Mouse (Mus musculus): Measurements from ENCODE around the gene Qars.

The Qars gene

DNA sequence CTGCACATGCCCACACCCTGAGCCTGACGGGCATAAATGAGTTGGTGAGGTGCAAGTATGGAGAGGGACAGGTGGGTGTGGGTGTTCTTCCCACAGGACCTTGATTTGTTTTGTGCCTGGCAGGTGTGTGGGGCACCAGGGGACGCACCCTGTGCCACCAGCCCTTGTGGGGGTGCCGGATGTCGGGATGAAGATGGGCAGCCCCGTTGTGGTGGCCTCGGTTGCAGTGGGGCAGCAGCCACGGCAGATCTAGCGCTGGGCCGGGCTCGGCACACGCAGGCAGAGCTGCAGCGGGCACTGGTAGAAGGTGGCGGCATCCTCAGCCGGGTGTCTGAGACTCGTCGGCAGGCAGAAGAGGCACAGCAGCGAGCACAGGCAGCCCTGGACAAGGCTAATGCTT lies 19.1 kb upstream of the Qars start:
- DNase-seq, result no peak

DNA sequence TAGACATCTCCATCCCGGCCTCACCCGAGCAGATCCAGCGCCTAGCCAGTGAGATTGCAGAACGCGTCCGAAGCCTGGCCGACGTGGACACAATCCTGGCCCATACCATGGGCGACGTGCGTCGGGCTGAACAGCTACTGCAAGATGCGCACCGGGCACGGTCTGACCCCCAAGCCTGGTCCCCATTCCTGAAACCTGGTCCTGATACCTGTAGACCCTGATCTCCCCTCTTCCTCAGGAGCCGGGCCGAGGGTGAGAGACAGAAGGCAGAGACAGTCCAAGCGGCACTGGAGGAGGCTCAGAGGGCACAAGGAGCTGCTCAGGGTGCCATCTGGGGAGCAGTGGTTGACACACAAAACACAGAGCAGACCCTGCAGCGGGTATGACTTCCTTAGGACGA lies 18.3 kb upstream of the Qars start:
- DNase-seq, result no peak

DNA sequence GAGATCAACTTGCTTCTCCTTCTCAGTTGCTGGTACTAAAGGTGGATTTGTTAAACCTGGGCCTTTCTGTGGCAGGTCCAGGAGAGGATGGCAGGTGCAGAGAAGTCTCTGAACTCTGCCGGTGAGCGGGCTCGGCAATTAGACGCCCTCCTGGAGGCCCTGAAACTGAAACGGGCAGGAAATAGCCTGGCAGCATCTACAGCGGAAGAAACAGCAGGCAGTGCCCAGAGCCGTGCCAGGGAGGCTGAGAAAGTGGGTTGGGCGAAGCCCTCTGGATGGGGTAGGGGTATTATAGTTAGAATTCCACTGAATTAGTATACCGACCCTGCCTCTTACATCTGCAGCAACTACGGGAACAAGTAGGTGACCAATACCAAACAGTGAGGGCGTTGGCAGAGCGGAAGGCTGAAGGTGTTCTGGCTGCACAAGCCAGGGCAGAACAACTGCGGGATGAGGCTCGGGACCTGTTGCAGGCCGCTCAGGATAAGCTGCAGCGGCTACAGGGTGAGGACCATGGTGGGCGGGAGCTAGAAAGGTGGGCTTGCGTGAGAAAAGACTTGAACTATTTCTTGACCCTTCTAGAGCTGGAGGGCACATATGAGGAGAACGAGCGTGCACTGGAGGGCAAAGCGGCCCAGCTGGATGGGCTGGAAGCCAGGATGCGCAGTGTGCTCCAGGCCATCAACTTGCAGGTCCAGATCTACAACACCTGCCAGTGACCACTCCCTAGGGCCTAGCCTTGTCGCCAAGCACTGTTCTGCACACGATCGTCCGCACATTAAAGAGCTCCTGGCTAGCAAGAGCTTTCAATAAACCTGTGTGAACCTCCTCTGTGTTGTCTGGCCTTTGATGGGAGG lies 17.6 kb upstream of the Qars start:
- no peak for DNase-seq

DNA sequence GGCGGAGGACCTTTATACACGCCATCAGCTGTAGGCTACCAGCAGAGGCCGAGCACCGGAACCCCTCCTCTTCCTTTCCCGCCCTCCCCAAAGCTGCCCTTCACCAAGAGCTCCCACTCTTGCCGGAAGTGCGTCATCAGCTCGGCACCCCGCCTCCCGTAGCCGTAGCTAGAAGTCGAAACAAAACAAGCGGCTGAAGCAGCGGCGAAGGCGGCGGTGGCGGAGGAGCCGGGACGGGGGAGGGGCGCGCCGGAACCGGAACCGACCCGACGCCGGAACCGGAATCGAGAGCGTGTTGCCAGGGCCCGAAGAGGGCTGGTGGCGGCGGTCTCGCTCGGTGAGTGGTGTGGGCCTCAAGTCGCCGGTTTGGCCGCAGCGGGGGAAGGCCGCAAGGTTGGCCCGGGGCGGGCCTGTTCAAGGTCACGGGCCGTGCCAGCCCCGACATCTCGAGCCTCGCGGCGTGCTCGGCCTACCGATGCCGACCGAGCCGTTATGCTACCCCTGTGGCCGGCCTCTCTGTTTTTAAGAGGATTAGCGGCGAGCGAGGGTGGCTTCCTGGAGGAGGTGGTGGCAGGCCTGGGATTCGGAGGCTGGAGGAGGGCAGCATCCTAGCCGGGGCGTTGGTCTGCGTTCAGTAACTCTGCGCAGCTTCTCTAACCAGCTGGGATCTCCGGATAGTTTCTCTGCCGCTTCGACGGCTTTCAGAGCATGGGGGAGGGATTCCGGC lies 16.8 kb upstream of the Qars start, which contains the start of gene Usp19:
Usp19 (plus strand) TSS at position 44 of the 727 bp plus-strand sequence.
- DNase-seq, result peak; percentile 97

DNA sequence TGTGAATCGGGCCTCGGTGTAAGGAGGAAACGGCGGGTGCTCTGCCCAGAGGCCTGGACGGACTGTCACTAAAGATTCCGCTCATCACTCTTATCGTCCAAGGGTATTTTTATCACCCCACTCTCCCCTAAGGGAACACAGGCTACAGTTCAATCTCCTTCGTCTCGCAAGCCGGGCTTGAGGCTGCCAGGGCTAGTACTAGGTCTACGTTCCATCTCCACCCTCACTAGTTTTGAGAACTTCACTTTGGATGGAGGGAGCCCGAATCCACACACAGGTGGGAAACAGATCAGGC lies 16.3 kb upstream of the Qars start:
- DNase-seq, result no peak

DNA sequence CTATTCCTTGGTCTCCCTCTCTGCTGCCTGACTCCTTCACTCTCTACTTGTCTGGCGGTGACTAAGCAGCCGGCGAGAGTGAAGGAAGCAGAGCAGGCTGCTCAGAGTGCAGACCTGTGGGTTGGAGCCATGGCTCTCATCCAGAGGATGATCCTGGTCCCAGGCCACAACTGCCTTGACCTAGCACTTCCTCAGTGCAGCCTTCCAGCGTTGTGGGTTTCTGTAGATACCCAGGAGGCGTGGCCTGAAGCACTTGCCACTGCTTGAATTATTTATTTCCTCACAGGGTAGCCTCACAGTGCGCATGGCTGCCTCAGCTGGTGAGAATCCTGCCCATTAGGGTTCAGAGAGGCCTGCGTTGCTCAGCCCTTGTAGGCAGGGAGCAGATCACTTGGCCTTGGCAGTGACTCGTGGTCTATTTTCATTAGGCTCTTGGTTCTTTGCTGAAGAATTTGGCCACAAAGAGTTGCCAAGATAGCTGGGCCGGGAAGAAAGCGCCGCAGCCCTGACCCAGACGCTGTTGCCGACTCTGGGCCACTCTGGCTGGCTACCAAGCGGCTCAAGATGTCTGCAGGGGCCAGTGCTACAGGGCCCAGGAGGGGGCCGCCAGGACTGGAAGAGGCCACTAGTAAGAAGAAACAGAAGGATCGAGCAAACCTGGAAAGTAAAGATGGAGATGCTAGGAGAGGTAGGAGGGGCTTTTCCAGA lies 15.3 kb upstream of the Qars start:
- DNase-seq, result no peak

DNA sequence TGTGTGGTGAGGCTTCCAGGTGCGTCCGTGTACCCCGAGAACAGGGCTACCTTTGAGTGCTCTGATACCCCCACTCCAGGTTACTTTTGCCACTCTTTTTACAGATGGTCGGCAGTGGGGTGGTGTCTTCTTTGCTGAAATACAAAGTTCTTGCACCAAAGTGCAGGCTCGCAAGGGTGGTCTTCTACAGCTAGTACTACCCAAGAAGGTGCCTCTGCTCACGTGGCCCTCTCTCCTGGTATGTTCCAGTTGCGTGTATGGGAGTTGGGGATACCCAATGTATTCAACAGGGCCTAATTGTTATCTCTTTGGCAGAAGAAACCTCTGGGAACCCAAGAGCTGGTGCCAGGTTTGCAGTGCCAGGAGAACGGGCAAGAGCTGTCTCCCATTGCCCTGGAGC lies 14.3 kb upstream of the Qars start:
- DNase-seq, result no peak

DNA sequence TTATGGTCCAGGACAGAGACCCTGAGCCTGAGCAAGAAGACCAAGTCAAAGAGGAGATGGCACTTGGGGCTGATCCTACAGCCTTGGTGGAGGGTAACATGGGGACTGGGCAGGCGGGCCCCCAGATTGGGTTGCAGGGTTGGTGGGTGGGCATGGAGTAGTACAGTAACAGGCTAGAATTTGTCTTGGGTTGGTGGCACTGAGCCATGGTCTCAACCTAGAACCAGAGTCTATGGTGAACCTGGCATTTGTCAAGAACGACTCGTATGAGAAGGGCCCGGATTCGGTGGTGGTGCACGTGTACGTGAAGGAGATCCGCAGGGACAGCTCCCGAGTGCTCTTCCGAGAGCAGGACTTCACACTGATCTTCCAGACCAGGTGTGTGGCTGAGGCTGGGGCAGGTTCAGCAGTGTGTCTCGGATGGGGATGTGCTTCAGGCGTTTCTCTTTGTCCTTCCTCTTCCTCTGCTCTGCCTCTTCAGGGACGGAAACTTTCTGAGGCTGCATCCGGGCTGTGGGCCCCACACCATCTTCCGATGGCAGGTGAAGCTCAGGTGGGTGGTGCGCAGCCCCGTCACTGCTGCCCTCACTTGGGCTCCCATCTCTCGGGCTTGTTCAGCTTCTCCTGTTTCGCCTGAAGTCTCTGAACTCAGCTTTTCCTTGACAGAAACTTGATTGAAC lies 13.2 kb upstream of the Qars start:
- DNase-seq, result no peak

DNA sequence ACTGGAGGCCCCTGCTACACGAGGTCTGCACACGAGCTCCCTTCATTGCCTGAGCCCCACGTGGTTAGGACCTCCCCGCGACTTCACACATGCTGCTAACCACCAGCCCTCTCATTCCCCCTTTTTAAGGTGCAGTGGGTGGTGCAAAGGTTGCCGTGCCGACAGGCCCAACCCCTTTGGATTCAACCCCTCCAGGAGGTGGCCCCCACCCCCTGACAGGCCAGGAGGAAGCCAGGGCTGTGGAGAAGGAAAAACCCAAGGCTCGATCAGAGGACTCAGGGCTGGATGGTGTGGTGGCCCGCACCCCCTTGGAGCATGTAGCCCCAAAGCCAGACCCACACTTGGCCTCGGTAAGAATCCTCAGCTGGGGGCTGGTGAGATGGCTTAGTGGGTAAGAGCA lies 12.6 kb upstream of the Qars start:
- no peak for DNase-seq

GRCm38 (mm10) chr9:108499231-108499630 lies 8.3 kb upstream of the Qars start:
- no peak for DNase-seq

DNA sequence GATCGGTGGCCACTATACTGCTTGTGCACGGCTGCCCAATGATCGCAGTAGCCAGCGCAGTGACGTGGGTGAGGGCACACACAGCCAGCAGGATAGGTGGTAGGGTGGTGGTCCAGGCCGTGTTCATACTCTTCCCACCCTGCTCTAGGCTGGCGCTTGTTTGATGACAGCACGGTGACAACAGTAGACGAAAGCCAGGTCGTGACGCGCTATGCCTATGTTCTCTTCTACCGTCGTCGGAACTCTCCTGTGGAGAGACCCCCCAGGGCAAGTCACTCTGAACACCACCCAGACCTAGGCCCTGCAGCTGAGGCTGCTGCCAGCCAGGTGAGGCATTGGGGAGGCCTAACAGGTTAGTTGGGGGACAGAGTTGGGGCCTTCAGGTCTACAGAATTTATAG lies 7.6 kb upstream of the Qars start:
- no peak for DNase-seq

- no peak for DNase-seq
These were observed 605 bp upstream of the Qars start for GRCm38 (mm10) chr9:108506901-108507300.

DNA sequence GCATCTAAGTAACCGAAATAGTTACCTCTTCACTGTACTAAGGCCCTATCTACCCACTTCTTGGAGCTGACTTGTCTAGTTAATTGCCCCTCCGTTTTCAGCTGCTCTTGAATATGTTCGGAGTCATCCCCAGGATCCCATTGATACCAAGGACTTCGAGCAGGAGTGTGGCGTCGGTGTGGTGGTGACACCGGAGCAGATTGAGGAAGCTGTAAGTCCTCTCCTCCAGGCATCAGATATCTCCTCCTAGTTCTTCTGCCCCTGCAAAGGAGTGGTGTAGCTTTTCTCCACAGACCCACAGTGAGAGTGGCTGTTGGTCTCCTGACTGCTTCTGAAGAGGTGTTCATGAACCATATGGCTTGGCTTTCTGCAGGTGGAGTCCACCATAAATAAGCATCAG lies 1.3 kb downstream of the Qars start:
- no peak for DNase-seq

DNA sequence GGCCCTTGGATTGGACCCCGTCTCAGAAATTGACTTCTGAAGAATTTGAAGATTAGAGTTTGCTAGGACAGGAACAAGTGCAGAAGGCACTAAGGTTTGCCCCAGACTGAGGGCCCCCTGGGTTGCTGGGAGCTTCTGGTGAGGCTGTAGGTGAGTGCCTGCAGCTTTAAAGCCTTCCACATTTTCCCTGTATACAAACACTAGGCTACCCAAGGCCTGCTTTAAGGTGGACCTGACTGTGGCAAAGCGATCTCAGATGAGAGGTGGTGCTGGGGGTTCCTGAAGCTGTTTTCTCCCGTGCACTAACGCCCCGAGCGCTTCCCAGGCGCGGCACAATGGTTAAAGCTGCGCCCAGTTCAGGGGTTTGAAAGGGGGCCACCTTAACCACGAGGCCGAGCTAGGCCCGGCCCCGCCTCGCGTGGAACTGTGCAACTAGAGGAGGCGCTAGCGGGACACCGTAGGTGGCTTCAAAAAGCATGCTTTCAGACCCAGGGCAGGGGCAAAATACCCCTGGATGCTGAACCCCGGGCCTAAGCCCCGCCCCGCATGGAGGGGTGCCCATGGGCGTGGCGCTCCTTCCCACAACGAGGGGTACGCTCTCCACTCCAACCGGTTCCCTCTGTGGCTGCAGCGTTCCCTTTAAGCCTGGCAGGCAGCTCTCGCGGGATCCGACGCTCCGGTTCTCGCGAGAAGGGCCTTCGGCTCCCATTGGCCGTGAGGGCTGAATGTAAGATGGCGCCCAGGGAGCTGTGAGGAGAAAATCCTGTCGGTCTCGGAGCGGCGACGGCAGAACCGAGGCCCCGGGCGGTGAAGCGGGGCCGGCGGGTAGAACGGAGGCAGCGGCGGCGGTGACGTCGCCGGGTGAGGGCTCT lies 9.1 kb downstream of the Qars start, which contains the start of gene Qrich1:
Qrich1 (plus strand) TSS at position 427 of the 872 bp plus-strand sequence.
- peak; percentile 95 for DNase-seq

DNA sequence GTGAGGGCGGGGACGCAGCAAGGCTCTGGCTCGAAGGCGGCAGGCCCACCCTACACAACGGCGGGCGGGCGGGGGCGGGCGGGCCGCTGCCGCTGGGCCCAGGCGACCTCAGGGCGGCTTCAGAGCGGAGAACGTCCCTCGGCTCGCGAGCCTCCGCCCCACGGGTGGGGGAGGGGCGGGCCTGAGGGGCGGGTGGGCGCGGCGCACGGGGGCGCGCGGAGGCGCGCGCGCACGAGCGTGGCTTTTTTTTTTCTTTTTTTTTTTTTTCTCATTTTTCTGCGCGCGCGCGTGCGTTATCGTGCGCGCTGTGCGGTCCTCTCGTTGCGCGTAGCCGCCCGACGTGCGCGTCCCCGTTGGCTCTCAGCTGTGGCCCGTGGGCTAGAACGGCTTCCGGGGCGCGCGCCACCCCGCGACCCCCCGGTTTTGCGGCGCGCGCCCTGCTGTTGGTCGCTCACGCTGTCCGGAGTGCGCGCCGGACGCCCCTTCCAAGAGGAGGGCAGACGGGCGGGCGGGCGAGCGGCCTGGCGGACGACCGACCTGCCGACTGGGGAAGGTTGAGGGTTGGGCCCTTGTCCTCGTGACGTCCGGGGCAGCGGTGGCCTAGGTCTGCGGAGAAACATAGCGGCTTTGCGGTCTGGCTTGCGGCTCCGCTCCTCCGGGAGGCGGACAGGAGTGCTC lies 9.9 kb downstream of the Qars start:
- DNase-seq, result peak; percentile 82

GRCm38 (mm10) chr9:108517931-108518332 lies 10.4 kb downstream of the Qars start:
- no peak for DNase-seq

DNA sequence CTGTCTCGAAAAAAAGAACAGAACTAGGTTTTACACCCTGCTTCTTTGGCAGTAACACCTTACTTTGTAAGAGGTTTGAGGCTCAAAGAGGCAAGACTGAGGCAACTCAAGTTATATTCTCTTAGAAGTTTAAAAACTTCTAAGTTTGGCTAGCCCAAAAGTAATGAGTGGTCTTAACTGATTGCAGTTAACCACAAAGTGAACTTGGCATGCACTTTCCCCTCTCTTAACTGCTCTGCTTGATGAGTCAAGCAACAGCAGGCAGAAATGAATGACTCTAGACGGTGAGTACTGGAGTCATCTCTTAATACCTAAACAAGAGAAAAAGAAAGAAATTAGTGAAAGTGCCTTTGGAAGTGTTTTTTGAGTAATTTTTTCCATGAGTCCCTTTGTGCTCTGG lies 14.1 kb downstream of the Qars start:
- DNase-seq, result no peak

DNA sequence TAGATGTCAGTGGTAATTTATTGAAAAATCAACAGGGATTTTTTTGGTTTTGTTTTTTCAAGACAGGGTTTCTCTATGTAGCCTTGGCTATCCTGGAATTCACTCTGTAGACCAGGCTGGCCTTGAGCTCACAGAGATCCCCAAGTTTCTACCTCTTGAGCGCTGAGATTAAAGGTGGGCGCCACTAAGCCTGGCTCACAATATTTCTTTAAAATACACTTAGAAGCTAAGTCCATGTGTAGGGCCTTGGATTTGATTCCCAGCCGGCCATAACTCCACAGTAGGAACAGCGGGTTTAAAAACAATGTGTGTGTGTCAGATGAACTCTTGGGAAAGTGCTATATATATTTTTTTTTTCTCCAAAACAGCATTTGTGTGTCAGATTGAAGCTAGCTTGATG lies 15.8 kb downstream of the Qars start:
- no peak for DNase-seq

GRCm38 (mm10) chr9:108525400-108525799 lies 17.9 kb downstream of the Qars start:
- DNase-seq, result no peak

DNA sequence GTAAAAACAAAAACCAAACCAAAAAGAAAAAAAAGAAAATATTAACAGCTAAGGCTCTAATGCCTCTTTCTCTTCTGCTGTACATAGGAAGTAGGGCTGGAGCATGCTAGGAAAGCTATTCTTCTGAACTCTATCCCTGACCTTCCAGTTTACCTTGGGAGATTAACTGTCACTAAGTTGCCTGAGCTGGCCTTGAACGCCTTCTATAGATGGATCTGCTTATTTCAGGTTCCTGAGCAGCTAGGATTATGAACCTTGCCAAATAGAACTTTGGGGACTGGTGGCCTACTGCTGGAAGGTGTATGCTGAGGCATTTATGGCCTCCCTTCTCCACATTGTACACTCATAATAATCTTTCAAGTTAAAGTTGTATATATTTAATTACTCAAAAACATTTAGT lies 23.4 kb downstream of the Qars start:
- no peak for DNase-seq

GRCm38 (mm10) chr9:108531496-108531895 lies 24.0 kb downstream of the Qars start:
- DNase-seq, result no peak

- DNase-seq, result no peak
These were observed 33.3 kb downstream of the Qars start for GRCm38 (mm10) chr9:108540846-108541245.

Measured in lung, postnatal 14 days (tissue).